17 mouse cellular contexts compared by ENCODE assay signal in genomic region chr11:108202835-108203234, GRCm38 (mm10).
DNase-seq lines count a peak whose midpoint lies in the region; TF ChIP-seq lines count a peak whose summit lies in the region.
"Had no signal": no experiment of that assay in that cellular context is flagged by ENCODE, and none has a peak within 500 bp of the region (broad histone marks: within the 10 kb centered on the region; RNA-seq: fewer than 3 reads in every experiment).

No protein-coding gene starts in this region.

- TF ChIP-seq POLR2A in CH12.LX (IDR thresholded peaks at IDR 0.05; ENCODE audit: low read depth, low read length): no peak; the same call in 1 of the 2 replicates

- peak overlapping the region; percentile 64 for H3K4me2 ChIP-seq in CH12.LX (ENCODE audit: insufficient read depth, low read depth, poor library complexity, severe bottlenecking)

- H3K27ac ChIP-seq in layer of hippocampus, adult 2 months: peak overlapping the region; percentile 25; the same call in 1 of the 2 replicates
- H3K27ac ChIP-seq in CH12.LX (ENCODE audit: insufficient read depth, low read depth): peak overlapping the region; percentile 96

- H3K9me3 ChIP-seq in CH12.LX (replicated peaks; ENCODE audit: low read length): no peaks in the 10 kb centered on the region

- 0 out of 2 replicates have a peak, but pooled peaks have one; percentile 6 for TF ChIP-seq EP300 in CH12.LX (IDR thresholded peaks at IDR 0.05; ENCODE audit: low read length)

- TF ChIP-seq CTCF in layer of hippocampus, adult 2 months (conservative IDR thresholded peaks at IDR 0.05): no peak
- TF ChIP-seq CTCF in CH12.LX (conservative IDR thresholded peaks at IDR 0.05 in 1 of 2, IDR thresholded peaks at IDR 0.05 in 1 of 2; ENCODE audit: low read depth in 2 of 2, low read length in 2 of 2): no peak

- TF ChIP-seq RAD21 in CH12.LX (IDR thresholded peaks at IDR 0.05; ENCODE audit: low read depth, low read length): no peak

- H3K36me3 ChIP-seq in CH12.LX (replicated peaks in 1 of 2; ENCODE audit: control insufficient read depth in 1 of 2, insufficient read depth in 1 of 2, low read length in 1 of 2): peaks cover 0 to 12% of the 10 kb centered on the region in 2 experiments
- H3K36me3 ChIP-seq: G1E had no signal

- H3K79me2 ChIP-seq in CH12.LX (replicated peaks; ENCODE audit: control insufficient read depth, extremely low read depth, insufficient read depth, poor library complexity, severe bottlenecking): peaks cover 34% of the 10 kb centered on the region

- H3K9ac ChIP-seq in CH12.LX (ENCODE audit: insufficient read depth, low read depth): peak overlapping the region; percentile 73

- dilution Hi-C loops in CH12.LX (cut with MboI; ENCODE audit: extremely low pct_ligation_motif_present, extremely low pct_unique_long_range_greater_than_20kb, low sequenced_read_pairs): no loop called here

- no peak for DNase-seq in layer of hippocampus, adult 2 months (ENCODE audit: low spot score in 2 of 2)
- DNase-seq in layer of hippocampus, postnatal 10 days (ENCODE audit: low spot score in 2 of 2): no peak
- no peak for DNase-seq in CH12.LX (ENCODE audit: extremely low read depth)
- DNase-seq in heart, postnatal 25 days (ENCODE audit: low spot score): no peak
- DNase-seq: adrenal gland, adult 2 months; adrenal gland, adult 8-10 months; adrenal gland, postnatal 10 days; adrenal gland, postnatal 14 days; adrenal gland, postnatal 25 days; adrenal gland, postnatal 36 days; B cell, adult 2 months; cerebellum, adult 11 months; cerebellum, adult 11-12 months; cerebellum, adult 18-20 months; cerebellum, adult 2 months had no signal

- no peaks in the 10 kb centered on the region for H3K27me3 ChIP-seq in CH12.LX (replicated peaks)
- H3K27me3 ChIP-seq: Patski had no signal

- intact Hi-C loops in heart, postnatal 25 days (cut with DNase I): no loop called here

- no peak overlapping the region for H3K4me3 ChIP-seq in layer of hippocampus, adult 2 months
- peak overlapping the region in 2 of 3 experiments; percentile 46 to 48 for H3K4me3 ChIP-seq in CH12.LX (replicated peaks in 1 of 3; ENCODE audit: low read depth in 2 of 3, low read length in 2 of 3, poor library complexity in 1 of 3)

- H3K4me1 ChIP-seq in CH12.LX (ENCODE audit: control insufficient read depth in 1 of 2, insufficient read depth in 2 of 2): peaks cover 36 to 97% of the 10 kb centered on the region in 2 experiments

- in situ Hi-C loops in CH12.LX (cut with MboI; ENCODE audit: low pct_ligation_motif_present, low pct_unique_long_range_greater_than_20kb, low sequenced_read_pairs): loop anchor here (5.0 to 25.0 kb wide), 2 partner anchors 46 to 341 kb away; no protein-coding TSS in a partner anchor

TF ChIP-seq in CH12.LX, 34 proteins besides CTCF, POLR2A, EP300 and RAD21:
- TF ChIP-seq RCOR1 (conservative IDR thresholded peaks at IDR 0.05; ENCODE audit: low read depth, low read length): 0 out of 2 replicates have a peak, but pooled peaks have one; percentile 23
- 0 out of 2 replicates have a peak, but pooled peaks have one; percentile 16 for TF ChIP-seq SIN3A (IDR thresholded peaks at IDR 0.05; ENCODE audit: low read length)
- TF ChIP-seq NELFE (IDR thresholded peaks at IDR 0.05; ENCODE audit: low read depth, low read length): peak; percentile 29; the same call in 1 of the 2 replicates
- TF ChIP-seq ZMIZ1 (IDR thresholded peaks at IDR 0.05; ENCODE audit: low read depth, low read length): peak; percentile 62; the same call in 1 of the 2 replicates
- TF ChIP-seq E2F4 (IDR thresholded peaks at IDR 0.05; ENCODE audit: insufficient replicate concordance, low read depth, low read length): no peak
- peak; percentile 89; the same call in 1 of the 2 replicates for TF ChIP-seq CHD1 (IDR thresholded peaks at IDR 0.05; ENCODE audit: low read depth, low read length)
- TF ChIP-seq TCF12 (IDR thresholded peaks at IDR 0.05; ENCODE audit: low read depth, low read length): peak; percentile 59; the same call in 1 of the 2 replicates
- 0 out of 2 replicates have a peak, but pooled peaks have one; percentile 35 for TF ChIP-seq TBP (conservative IDR thresholded peaks at IDR 0.05; ENCODE audit: low read depth, low read length)
- TF ChIP-seq JUND (conservative IDR thresholded peaks at IDR 0.05; ENCODE audit: low read depth, low read length): no peak
- TF ChIP-seq ETS1 (conservative IDR thresholded peaks at IDR 0.05; ENCODE audit: low read depth, low read length): 0 out of 2 replicates have a peak, but pooled peaks have one; percentile 4
- TF ChIP-seq KAT2A (IDR thresholded peaks at IDR 0.05; ENCODE audit: insufficient replicate concordance, low read length): 0 out of 2 replicates have a peak, but pooled peaks have one; percentile 38
- TF ChIP-seq IRF4 (IDR thresholded peaks at IDR 0.05; ENCODE audit: low read depth, low read length): no peak
- no peak for TF ChIP-seq MYC (IDR thresholded peaks at IDR 0.05; ENCODE audit: low read depth, low read length)
- TF ChIP-seq SMC3 (IDR thresholded peaks at IDR 0.05; ENCODE audit: low read depth, low read length): peak; percentile 16; the same call in 1 of the 2 replicates
